Mouse (Mus musculus): ENCODE measurements at regions not wholly inside any gene's neighbourhood (a gene's known extent, or its start where the extent isn't known, plus 50 kb on each side); places are given as distances from the start of the nearest gene placed in this dataset.

- no peak overlapping the region for H3K27ac ChIP-seq (ENCODE audit: low read length)
- ATAC-seq: no peak
- TF ChIP-seq EP300 (IDR thresholded peaks at IDR 0.05): no peak
- no peak for TF ChIP-seq CTCF (IDR thresholded peaks at IDR 0.05)
- H3K4me3 ChIP-seq (ENCODE audit: low read depth, low read length): no peak overlapping the region
- H3K9ac ChIP-seq (replicated peaks; ENCODE audit: low read depth): no peak overlapping the region
- DNase-seq (ENCODE audit: low spot score): no peak
- H3K4me1 ChIP-seq (ENCODE audit: insufficient read depth, low read depth, low read length): no peaks in the 10 kb centered on the region
- H3K9me3 ChIP-seq (ENCODE audit: low read length): no peaks in the 10 kb centered on the region
- 22% methylated on average over 10 of the region's 10 CpGs for WGBS
- H3K36me3 ChIP-seq (ENCODE audit: insufficient read depth, low read length): no peaks in the 10 kb centered on the region
- no peak overlapping the region for H3K4me2 ChIP-seq (replicated peaks; ENCODE audit: low read depth, low read length)
- H3K27me3 ChIP-seq (replicated peaks; ENCODE audit: insufficient read depth, low read length): no peaks in the 10 kb centered on the region
Measured at GRCm38 (mm10) chr15:88381419-88381818, 218.7 kb upstream of the Zdhhc25 start.

- Histone ChIP-seq H3K4me2 (replicated peaks; ENCODE audit: low read depth, low read length) (no peak overlapping the region), H3K4me1 (ENCODE audit: insufficient read depth, low read depth, low read length) (no peaks in the 10 kb centered on the region), H3K27ac (ENCODE audit: low read length) (no peak overlapping the region), H3K9me3 (ENCODE audit: low read length) (no peaks in the 10 kb centered on the region), H3K36me3 (ENCODE audit: insufficient read depth, low read length) (no peaks in the 10 kb centered on the region), H3K9ac (replicated peaks; ENCODE audit: low read depth) (no peak overlapping the region), H3K4me3 (ENCODE audit: low read depth, low read length) (no peak overlapping the region), H3K27me3 (replicated peaks; ENCODE audit: insufficient read depth, low read length) (no peaks in the 10 kb centered on the region)
- 83% methylated on average over 2 of the region's 2 CpGs for WGBS
- TF ChIP-seq CTCF (IDR thresholded peaks at IDR 0.05) (no peak), EP300 (IDR thresholded peaks at IDR 0.05) (no peak)
- no peak for ATAC-seq
- DNase-seq (ENCODE audit: low spot score): no peak
Measured at GRCm38 (mm10) chr15:88385943-88386342, 214.2 kb upstream of the Zdhhc25 start.

- WGBS: 67% methylated on average over 6 of the region's 6 CpGs
Measured at GRCm38 (mm10) chr15:88386711-88387110, 213.4 kb upstream of the Zdhhc25 start.

GRCm38 (mm10) chr15:88391822-88392221 lies 208.3 kb upstream of the Zdhhc25 start:
- WGBS: 76% methylated on average over 15 of the region's 15 CpGs
- ATAC-seq: no peak
- Histone ChIP-seq H3K4me1 (ENCODE audit: insufficient read depth, low read depth, low read length) (no peaks in the 10 kb centered on the region), H3K9me3 (ENCODE audit: low read length) (no peaks in the 10 kb centered on the region), H3K36me3 (ENCODE audit: insufficient read depth, low read length) (no peaks in the 10 kb centered on the region), H3K4me3 (ENCODE audit: low read depth, low read length) (no peak overlapping the region), H3K27ac (ENCODE audit: low read length) (no peak overlapping the region), H3K4me2 (replicated peaks; ENCODE audit: low read depth, low read length) (no peak overlapping the region), H3K9ac (replicated peaks; ENCODE audit: low read depth) (no peak overlapping the region), H3K27me3 (replicated peaks; ENCODE audit: insufficient read depth, low read length) (no peaks in the 10 kb centered on the region)
- DNase-seq (ENCODE audit: low spot score): no peak
- TF ChIP-seq CTCF (IDR thresholded peaks at IDR 0.05): no peak
- TF ChIP-seq EP300 (IDR thresholded peaks at IDR 0.05): no peak

More at GRCm38 (mm10) chr15:88386711-88387110, 213.4 kb upstream of the Zdhhc25 start:
- no peaks in the 10 kb centered on the region for H3K4me1 ChIP-seq (ENCODE audit: insufficient read depth, low read depth, low read length)
- TF ChIP-seq EP300 (IDR thresholded peaks at IDR 0.05) (no peak), CTCF (IDR thresholded peaks at IDR 0.05) (no peak)
- no peaks in the 10 kb centered on the region for H3K27me3 ChIP-seq (replicated peaks; ENCODE audit: insufficient read depth, low read length)
- no peak overlapping the region for H3K4me3 ChIP-seq (ENCODE audit: low read depth, low read length)
- no peak overlapping the region for H3K27ac ChIP-seq (ENCODE audit: low read length)
- H3K4me2 ChIP-seq (replicated peaks; ENCODE audit: low read depth, low read length): no peak overlapping the region
- H3K9ac ChIP-seq (replicated peaks; ENCODE audit: low read depth): no peak overlapping the region
- no peaks in the 10 kb centered on the region for H3K9me3 ChIP-seq (ENCODE audit: low read length)
- no peaks in the 10 kb centered on the region for H3K36me3 ChIP-seq (ENCODE audit: insufficient read depth, low read length)
- no peak for ATAC-seq
- no peak for DNase-seq (ENCODE audit: low spot score)

GRCm38 (mm10) chr15:88399064-88399463 lies 201.0 kb upstream of the Zdhhc25 start:
- H3K27ac ChIP-seq (ENCODE audit: low read length): no peak overlapping the region
- no peak for DNase-seq (ENCODE audit: low spot score)
- no peaks in the 10 kb centered on the region for H3K9me3 ChIP-seq (ENCODE audit: low read length)
- 51% methylated on average over 5 of the region's 5 CpGs for WGBS
- H3K4me1 ChIP-seq (ENCODE audit: insufficient read depth, low read depth, low read length): no peaks in the 10 kb centered on the region
- H3K36me3 ChIP-seq (ENCODE audit: insufficient read depth, low read length): no peaks in the 10 kb centered on the region
- no peak overlapping the region for H3K9ac ChIP-seq (replicated peaks; ENCODE audit: low read depth)
- H3K4me2 ChIP-seq (replicated peaks; ENCODE audit: low read depth, low read length): no peak overlapping the region
- TF ChIP-seq CTCF (IDR thresholded peaks at IDR 0.05) (no peak), EP300 (IDR thresholded peaks at IDR 0.05) (no peak)
- ATAC-seq: no peak
- no peak overlapping the region for H3K4me3 ChIP-seq (ENCODE audit: low read depth, low read length)
- H3K27me3 ChIP-seq (replicated peaks; ENCODE audit: insufficient read depth, low read length): no peaks in the 10 kb centered on the region

GRCm38 (mm10) chr15:88399989-88400388 lies 200.1 kb upstream of the Zdhhc25 start:
- TF ChIP-seq EP300 (IDR thresholded peaks at IDR 0.05) (no peak), CTCF (IDR thresholded peaks at IDR 0.05) (no peak)
- no peak overlapping the region for H3K9ac ChIP-seq (replicated peaks; ENCODE audit: low read depth)
- 55% methylated on average over 12 of the region's 12 CpGs for WGBS
- no peak overlapping the region for H3K27ac ChIP-seq (ENCODE audit: low read length)
- H3K9me3 ChIP-seq (ENCODE audit: low read length): no peaks in the 10 kb centered on the region
- H3K4me3 ChIP-seq (ENCODE audit: low read depth, low read length): no peak overlapping the region
- no peaks in the 10 kb centered on the region for H3K36me3 ChIP-seq (ENCODE audit: insufficient read depth, low read length)
- ATAC-seq: no peak
- no peak overlapping the region for H3K4me2 ChIP-seq (replicated peaks; ENCODE audit: low read depth, low read length)
- H3K4me1 ChIP-seq (ENCODE audit: insufficient read depth, low read depth, low read length): no peaks in the 10 kb centered on the region
- H3K27me3 ChIP-seq (replicated peaks; ENCODE audit: insufficient read depth, low read length): no peaks in the 10 kb centered on the region
- DNase-seq (ENCODE audit: low spot score): no peak

- Histone ChIP-seq H3K4me2 (replicated peaks; ENCODE audit: low read depth, low read length) (no peak overlapping the region), H3K27ac (ENCODE audit: low read length) (no peak overlapping the region), H3K36me3 (ENCODE audit: insufficient read depth, low read length) (no peaks in the 10 kb centered on the region), H3K4me1 (ENCODE audit: insufficient read depth, low read depth, low read length) (no peaks in the 10 kb centered on the region), H3K4me3 (ENCODE audit: low read depth, low read length) (no peak overlapping the region), H3K9ac (replicated peaks; ENCODE audit: low read depth) (no peak overlapping the region), H3K9me3 (ENCODE audit: low read length) (no peaks in the 10 kb centered on the region), H3K27me3 (replicated peaks; ENCODE audit: insufficient read depth, low read length) (no peaks in the 10 kb centered on the region)
- ATAC-seq (no peak), DNase-seq (ENCODE audit: low spot score) (no peak)
- WGBS: 52% methylated on average over 9 of the region's 9 CpGs
- peak; percentile 15 for TF ChIP-seq CTCF (IDR thresholded peaks at IDR 0.05)
- no peak for TF ChIP-seq EP300 (IDR thresholded peaks at IDR 0.05)
Measured at GRCm38 (mm10) chr15:88400787-88401186, 199.3 kb upstream of the Zdhhc25 start.

Measured in lung, postnatal 0 days (tissue).